Mouse (Mus musculus) liver, embryonic 14.5 days (tissue): ENCODE measurements around the gene Vamp8.

Experiments used
- CTCF ChIP-seq: IDR thresholded peaks from 2 replicates; pipeline ENCODE4 v1.5.1; 2016; ENCODE audit warnings: antibody characterized with exemption, low read depth, control low read depth
- EP300 ChIP-seq: IDR thresholded peaks from 2 replicates; pipeline ENCODE4 v1.6.1; 2016; ENCODE audit warnings: antibody characterized with exemption, low read depth

- TF ChIP-seq CTCF: no peak
- no peak for TF ChIP-seq EP300
Measured at GRCm38 (mm10) chr6:72371147-72371546, 19.4 kb downstream of the Vamp8 start.
